ENCODE assay signal across 21 mouse cellular contexts in the genomic region with DNA sequence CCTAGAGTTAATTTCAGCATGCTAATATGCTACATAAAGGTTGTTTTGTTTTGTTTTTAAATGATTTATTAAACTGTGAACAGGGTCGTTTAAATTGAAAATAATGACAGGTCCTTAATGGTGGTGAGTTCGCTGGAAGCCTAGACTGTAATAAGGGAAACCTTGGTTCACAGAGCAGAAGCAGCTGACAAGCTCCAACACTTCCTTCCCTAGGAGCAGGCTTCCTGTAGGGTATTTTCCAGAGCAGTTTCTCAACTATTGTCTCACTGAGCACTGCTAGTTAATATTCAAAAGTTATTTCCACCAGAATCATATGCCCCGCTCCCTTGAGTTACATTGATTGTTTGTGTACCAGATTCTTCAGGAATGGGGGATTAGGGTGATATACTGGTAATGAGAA.
"Had no signal": no experiment of that assay in that cellular context is flagged by ENCODE, and none has a peak within 500 bp of the region (broad histone marks: within the 10 kb centered on the region; RNA-seq: fewer than 3 reads in every experiment).

No protein-coding gene starts in this region.

- H3K27ac ChIP-seq: lung, embryonic 15.5 days; macrophage; midbrain, embryonic 10.5 days; midbrain, embryonic 12.5 days; neural tube, embryonic 13.5 days; neural tube, embryonic 15.5 days; stomach, embryonic 15.5 days; stomach, postnatal 0 days had no signal

- H3K4me1 ChIP-seq: lung, embryonic 15.5 days; midbrain, embryonic 10.5 days; midbrain, embryonic 12.5 days; neural tube, embryonic 13.5 days; neural tube, embryonic 15.5 days; stomach, embryonic 15.5 days had no signal

- H3K27me3 ChIP-seq: lung, embryonic 15.5 days; midbrain, embryonic 12.5 days; neural tube, embryonic 13.5 days; neural tube, embryonic 15.5 days; stomach, embryonic 15.5 days had no signal

- H3K4me3 ChIP-seq: lung, embryonic 15.5 days; midbrain, embryonic 10.5 days; midbrain, embryonic 12.5 days; myocyte; neural tube, embryonic 13.5 days; neural tube, embryonic 15.5 days; stomach, embryonic 15.5 days had no signal

- H3K36me3 ChIP-seq: lung, embryonic 15.5 days; midbrain, embryonic 10.5 days; midbrain, embryonic 12.5 days; neural tube, embryonic 13.5 days; neural tube, embryonic 15.5 days; stomach, embryonic 15.5 days had no signal

- H3K9ac ChIP-seq: liver, postnatal 0 days; lung, embryonic 15.5 days; midbrain, embryonic 12.5 days; neural tube, embryonic 13.5 days; neural tube, embryonic 15.5 days; stomach, embryonic 15.5 days had no signal

- DNase-seq: liver, postnatal 0 days; lung, adult 2 months; lung, postnatal 14 days; lung, postnatal 36 days; midbrain, embryonic 14.5 days; retina, postnatal 1 day; right cerebral cortex, postnatal 14 days; thymus, adult 2 months; thymus, postnatal 25 days; thymus, postnatal 4 days had no signal

- H3K9me3 ChIP-seq: lung, embryonic 15.5 days; midbrain, embryonic 10.5 days; midbrain, embryonic 12.5 days; neural tube, embryonic 13.5 days; neural tube, embryonic 15.5 days; stomach, embryonic 15.5 days had no signal

- ATAC-seq: liver, postnatal 0 days; lung, postnatal 0 days; midbrain, embryonic 16.5 days had no signal

- H3K4me2 ChIP-seq: lung, embryonic 15.5 days; midbrain, embryonic 12.5 days; neural tube, embryonic 13.5 days; neural tube, embryonic 15.5 days; stomach, embryonic 15.5 days had no signal
